Mouse (Mus musculus) brain, embryonic 14.5 days (tissue): Measurements from ENCODE around the gene Rfxap.
"Not testable (repeated sequence)": the region's sequence is repeated elsewhere in the genome, so short reads cannot be mapped to it uniquely, and the experiment has no call there.

Experiments used
- CTCF ChIP-seq: fragments of 200-500 bp; IDR thresholded peaks from 2 replicates; pipeline ENCODE4 v1.5.1; 2012; ENCODE audit warnings: inconsistent platforms, mild to moderate bottlenecking, moderate library complexity, borderline replicate concordance; ENCODE audit not compliant: insufficient read depth, insufficient read length; ENCODE audit errors: extremely low read depth
- POLR2A ChIP-seq: fragments of 200-500 bp; IDR thresholded peaks from 2 replicates; pipeline ENCODE4 v1.6.1; 2012; ENCODE audit warnings: mild to moderate bottlenecking, inconsistent platforms, borderline replicate concordance; ENCODE audit not compliant: poor library complexity, insufficient read depth, insufficient read length, severe bottlenecking; ENCODE audit errors: extremely low read depth

- not testable (repeated sequence) for TF ChIP-seq POLR2A
- TF ChIP-seq CTCF: peak; percentile 33; the same call in 1 of the 2 replicates
Measured at GRCm38 (mm10) chr3:54765521-54765920, 42.1 kb downstream of the Rfxap start.
